Mouse (Mus musculus): Measurements from ENCODE around the gene Gm45808. TPM values are rescaled to one million over a fixed set of nuclear protein-coding genes. Genes with fewer than 3 reads are reported as not detected.

The Gm45808 gene
- total RNA-seq (2023): 1 to 10 TPM; 1.2 to 2.5 TPM

GRCm38 (mm10) chr7:45486761-45487415 lies at the start of gene Gm45808:
Gene Gm45808 (minus strand): TSS chr7:45486811.

GRCm38 (mm10) chr7:45525809-45526473 lies 39.3 kb upstream of the Gm45808 start, which contains the start of the genes Ppp1r15a and Plekha4:
Gene Ppp1r15a (minus strand): TSS chr7:45526268.
Gene Plekha4 (plus strand): TSS chr7:45526330.

GRCm38 (mm10) chr7:45509912-45510787 lies 23.5 kb upstream of the Gm45808 start, which contains the start of gene Nucb1:
Gene Nucb1 (minus strand): TSS chr7:45510406.

GRCm38 (mm10) chr7:45488293-45489204 lies 1.9 kb upstream of the Gm45808 start, which contains the start of gene Dhdh:
Gene Dhdh (minus strand): TSS chr7:45488805.

GRCm38 (mm10) chr7:45481374-45481927 lies 5.2 kb downstream of the Gm45808 start, which contains the start of gene Tulp2:
Gene Tulp2 (plus strand): TSS chr7:45481877.

GRCm38 (mm10) chr7:45466283-45467089 lies 20.1 kb downstream of the Gm45808 start, which contains the start of gene Bax:
Gene Bax (minus strand): TSS chr7:45466898.

GRCm38 (mm10) chr7:45459564-45460140 lies 27.0 kb downstream of the Gm45808 start, which contains the start of gene Ftl1:
Gene Ftl1 (minus strand): TSS chr7:45459884.

GRCm38 (mm10) chr7:45437521-45438276 lies 48.9 kb downstream of the Gm45808 start, which contains the start of gene Ruvbl2:
Gene Ruvbl2 (minus strand): TSS chr7:45438096.

GRCm38 (mm10) chr7:45434203-45435015 lies 52.2 kb downstream of the Gm45808 start, which contains the start of gene Gys1:
Gene Gys1 (plus strand): TSS chr7:45434844.

GRCm38 (mm10) chr7:45420615-45420919 lies 66.0 kb downstream of the Gm45808 start, which contains the start of gene Lhb:
Gene Lhb (plus strand): TSS chr7:45420820.

Other genes starting within 250 kb of the Gm45808 start
- 100 to 1,000 TPM; 297 to 345 TPM for gene Cd37, start 247.7 kb downstream of the Gm45808 start, total RNA-seq (2023)
- gene Slc6a16, start 245.7 kb downstream of the Gm45808 start, total RNA-seq (2023): under 1 TPM; 0.57 to 0.59 TPM
- under 1 TPM in 1 of 2 experiments, not detected in 1; 0.24 TPM for gene Slc6a21, start 209.3 kb downstream of the Gm45808 start, total RNA-seq (2023)
- gene Trpm4, start 153.0 kb downstream of the Gm45808 start, total RNA-seq (2023): 1 to 10 TPM; 2.3 to 4.8 TPM
- gene Hrc, start 151.5 kb downstream of the Gm45808 start, total RNA-seq (2023): under 1 TPM in 1 of 2 experiments, not detected in 1; 0.68 TPM
- gene Ppfia3, start 119.8 kb downstream of the Gm45808 start, total RNA-seq (2023): under 1 TPM in 1 of 2 experiments, not detected in 1; 0.31 TPM
- gene Lin7b, start 116.2 kb downstream of the Gm45808 start, total RNA-seq (2023): under 1 TPM in 1 of 2 experiments, not detected in 1; 0.66 TPM
- gene Snrnp70, start 91.1 kb downstream of the Gm45808 start, total RNA-seq (2023): 100 to 1,000 TPM; 256 to 279 TPM
- not detected for gene Kcna7, start 81.2 kb downstream of the Gm45808 start, total RNA-seq (2023)
- not detected for gene Ntf5, start 73.1 kb downstream of the Gm45808 start, total RNA-seq (2023)
- not detected for gene Lhb, start 66.0 kb downstream of the Gm45808 start, total RNA-seq (2023)
- 10 to 100 TPM; 58.1 to 59.5 TPM for gene Gys1, start 52.0 kb downstream of the Gm45808 start, total RNA-seq (2023)
- 10 to 100 TPM; 39.6 to 42.2 TPM for gene Ruvbl2, start 48.7 kb downstream of the Gm45808 start, total RNA-seq (2023)
- gene Ftl1, start 26.9 kb downstream of the Gm45808 start, total RNA-seq (2023): 1,000 to 10,000 TPM; 1,390 to 1,483 TPM
- 10 to 100 TPM; 42.0 to 45.1 TPM for gene Bax, start 19.9 kb downstream of the Gm45808 start, total RNA-seq (2023)
- gene Tulp2, start 4.9 kb downstream of the Gm45808 start, total RNA-seq (2023): not detected
- gene Dhdh, start 2.0 kb upstream of the Gm45808 start, total RNA-seq (2023): 1 to 10 TPM; 5.9 to 6.1 TPM
- 100 to 1,000 TPM; 111 to 114 TPM for gene Nucb1, start 23.6 kb upstream of the Gm45808 start, total RNA-seq (2023)
- gene Ppp1r15a, start 39.5 kb upstream of the Gm45808 start, total RNA-seq (2023): 100 to 1,000 TPM; 253 to 370 TPM
- under 1 TPM in 1 of 2 experiments, not detected in 1; 0.15 TPM for gene Plekha4, start 39.5 kb upstream of the Gm45808 start, total RNA-seq (2023)
- gene Hsd17b14, start 68.1 kb upstream of the Gm45808 start, total RNA-seq (2023): not detected
- gene Bcat2, start 83.3 kb upstream of the Gm45808 start, total RNA-seq (2023): 10 to 100 TPM; 39.9 to 42.5 TPM
- not detected for gene Fgf21, start 128.7 kb upstream of the Gm45808 start, total RNA-seq (2023)
- under 1 TPM in 1 of 2 experiments, not detected in 1; 0.22 TPM for gene Fut1, start 130.5 kb upstream of the Gm45808 start, total RNA-seq (2023)
- gene Izumo1, start 135.0 kb upstream of the Gm45808 start, total RNA-seq (2023): not detected
- 1 to 10 TPM; 1.9 to 2.0 TPM for gene Rasip1, start 140.7 kb upstream of the Gm45808 start, total RNA-seq (2023)
- under 1 TPM; 0.13 to 0.73 TPM for gene Mamstr, start 153.2 kb upstream of the Gm45808 start, total RNA-seq (2023)
- not detected for gene Fut2, start 179.6 kb upstream of the Gm45808 start, total RNA-seq (2023)
- gene Ntn5, start 197.2 kb upstream of the Gm45808 start, total RNA-seq (2023): not detected
- under 1 TPM in 1 of 2 experiments, not detected in 1; 0.26 TPM for gene Sec1, start 207.6 kb upstream of the Gm45808 start, total RNA-seq (2023)
- not detected for gene Car11, start 213.0 kb upstream of the Gm45808 start, total RNA-seq (2023)
- 1 to 10 TPM; 5.3 TPM for gene Dbp, start 218.3 kb upstream of the Gm45808 start, total RNA-seq (2023)
- gene Rpl18, start 228.6 kb upstream of the Gm45808 start, total RNA-seq (2023): 100 to 1,000 TPM; 782 to 910 TPM
- 10 to 100 TPM; 39.2 to 41.2 TPM for gene Sphk2, start 231.2 kb upstream of the Gm45808 start, total RNA-seq (2023)
- under 1 TPM; 0.55 to 0.64 TPM for gene Fam83e, start 234.4 kb upstream of the Gm45808 start, total RNA-seq (2023)
- not detected for gene Spaca4, start 239.0 kb upstream of the Gm45808 start, total RNA-seq (2023)